Mouse (Mus musculus): ENCODE measurements at regions not wholly inside any gene's neighbourhood (a gene's known extent, or its start where the extent isn't known, plus 50 kb on each side); places are given as distances from the start of the nearest gene placed in this dataset.
A peak's percentile ranks its signal among the peaks of the same experiment; 100 is the strongest.

DNA sequence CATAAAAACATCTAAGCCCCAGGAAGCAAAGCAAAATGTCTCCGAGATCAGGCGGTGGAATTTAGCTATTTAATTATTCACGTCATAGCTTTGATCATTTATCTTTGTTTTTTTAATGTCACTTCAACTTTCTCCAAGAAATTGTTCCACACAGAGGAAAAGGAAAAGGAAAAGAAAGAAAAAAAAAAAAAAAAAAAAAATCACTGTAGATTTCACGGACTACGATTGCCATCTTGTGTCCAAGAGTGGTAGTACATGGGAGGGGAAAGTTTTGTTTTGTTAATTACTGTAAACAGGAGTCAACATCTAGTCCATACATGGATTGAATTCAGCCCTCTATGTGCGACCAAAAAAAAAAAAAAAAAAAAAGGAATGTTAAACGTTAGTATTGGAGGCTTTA lies 114.4 kb upstream of the Usp25 start:
- peak; percentile 31 for TF ChIP-seq CTCF (IDR thresholded peaks at IDR 0.05)
- ATAC-seq (no peak), DNase-seq (ENCODE audit: low read depth, low spot score) (no peak)
- ChIA-PET POLR2A (no interaction called here), CTCF (interaction anchor here (0.6 to 1.9 kb wide), 7 partner anchors 14 to 1282 kb away, joined by 3 to 6 read pairs (median 3); no protein-coding TSS in a partner anchor)
- in situ Hi-C loops (cut with MboI; ENCODE audit: low pct_unique_long_range_greater_than_20kb), result loop anchor here (10.0 kb wide), 2 partner anchors 1124 to 1224 kb away; no protein-coding TSS in a partner anchor
- H3K27me3 ChIP-seq, result peaks cover 3% of the 10 kb centered on the region

DNA sequence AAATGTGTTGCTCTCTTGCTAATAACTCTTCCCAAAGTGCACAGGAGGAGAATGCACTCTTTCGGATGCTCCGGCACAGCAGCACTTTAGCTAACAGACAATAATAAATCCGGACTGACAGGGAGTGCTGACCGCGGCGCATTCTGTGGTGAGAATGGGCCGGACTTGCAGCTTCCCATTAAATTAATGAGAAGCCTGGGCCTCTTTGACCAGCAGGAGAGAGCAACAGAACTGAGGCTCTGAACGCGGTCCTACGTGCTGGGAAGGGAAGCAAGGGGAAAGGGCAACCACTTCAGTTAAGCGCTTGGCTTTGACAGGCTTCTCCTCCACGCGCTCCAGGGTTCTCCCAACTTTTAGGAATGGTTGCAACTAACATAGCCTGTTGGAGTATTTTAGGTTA lies 117.2 kb upstream of the Usp25 start:
- peaks cover under 1% of the 10 kb centered on the region for H3K27me3 ChIP-seq
- ChIA-PET POLR2A (no interaction called here), CTCF (interaction anchor here (0.9 kb wide), 1 partner anchor 9 kb away, joined by 3 read pairs; no protein-coding TSS in a partner anchor)
- no peak for ATAC-seq
- no peak for DNase-seq (ENCODE audit: low read depth, low spot score)
- in situ Hi-C loops (cut with MboI; ENCODE audit: low pct_unique_long_range_greater_than_20kb), result loop anchor here (10.0 kb wide), 2 partner anchors 1122 to 1222 kb away; no protein-coding TSS in a partner anchor
- no peak for TF ChIP-seq CTCF (IDR thresholded peaks at IDR 0.05)

DNA sequence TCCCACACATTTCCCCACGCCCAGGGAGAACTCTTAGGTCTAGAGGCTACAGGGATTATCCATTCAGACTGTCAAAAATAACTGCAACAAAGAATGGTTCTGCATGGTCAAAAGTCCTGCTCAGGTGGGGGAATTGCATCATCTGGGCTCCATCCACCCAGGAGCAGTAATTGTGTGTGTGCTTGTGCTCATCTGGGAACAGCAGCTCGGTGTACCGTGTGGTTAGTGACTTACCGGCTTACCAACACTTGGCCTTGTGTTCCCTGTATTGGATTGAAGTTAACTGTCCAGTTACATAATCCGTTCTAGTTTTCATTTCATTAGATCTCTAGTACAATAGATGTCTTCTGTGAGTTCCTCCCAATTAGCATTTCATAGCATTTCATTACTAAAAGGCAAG lies 117.7 kb upstream of the Usp25 start:
- POLR2A ChIA-PET, result no interaction called here

DNA sequence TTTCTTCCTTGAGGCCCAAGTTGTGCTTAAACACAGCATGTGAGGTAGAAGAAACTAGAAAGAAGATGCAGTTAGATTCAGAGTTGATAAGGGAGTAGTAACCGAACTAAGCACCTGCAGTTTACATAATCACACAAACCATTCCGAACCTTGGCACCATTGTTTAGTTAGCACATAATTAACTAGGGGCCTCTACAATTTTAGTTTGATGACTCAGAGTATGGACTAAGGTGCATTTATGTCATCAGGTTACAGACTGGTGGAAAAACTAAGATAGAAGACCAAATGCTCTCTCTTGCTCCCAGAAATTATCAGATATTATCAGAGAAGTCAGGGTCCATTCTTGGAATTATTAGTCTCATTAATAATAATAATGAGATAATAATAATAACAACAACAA lies 134.9 kb upstream of the Usp25 start:
- ChIA-PET CTCF (no interaction called here), POLR2A (no interaction called here)
- TF ChIP-seq CTCF (IDR thresholded peaks at IDR 0.05), result no peak
- ATAC-seq, result no peak
- in situ Hi-C loops (cut with MboI; ENCODE audit: low pct_unique_long_range_greater_than_20kb), result no loop called here
- DNase-seq (ENCODE audit: low read depth, low spot score), result no peak
- peaks cover 3% of the 10 kb centered on the region for H3K27me3 ChIP-seq

More for the DNA sequence above, 117.7 kb upstream of the Usp25 start:
- no peak for TF ChIP-seq CTCF (IDR thresholded peaks at IDR 0.05)
- in situ Hi-C loops (cut with MboI; ENCODE audit: low pct_unique_long_range_greater_than_20kb), result loop anchor here (10.0 kb wide), 2 partner anchors 1121 to 1221 kb away; no protein-coding TSS in a partner anchor
- H3K27me3 ChIP-seq, result no peaks in the 10 kb centered on the region
- no peak for ATAC-seq
- no peak for DNase-seq (ENCODE audit: low read depth, low spot score)
- CTCF ChIA-PET, result interaction anchor here (0.9 kb wide), 1 partner anchor 9 kb away, joined by 3 read pairs; no protein-coding TSS in a partner anchor

DNA sequence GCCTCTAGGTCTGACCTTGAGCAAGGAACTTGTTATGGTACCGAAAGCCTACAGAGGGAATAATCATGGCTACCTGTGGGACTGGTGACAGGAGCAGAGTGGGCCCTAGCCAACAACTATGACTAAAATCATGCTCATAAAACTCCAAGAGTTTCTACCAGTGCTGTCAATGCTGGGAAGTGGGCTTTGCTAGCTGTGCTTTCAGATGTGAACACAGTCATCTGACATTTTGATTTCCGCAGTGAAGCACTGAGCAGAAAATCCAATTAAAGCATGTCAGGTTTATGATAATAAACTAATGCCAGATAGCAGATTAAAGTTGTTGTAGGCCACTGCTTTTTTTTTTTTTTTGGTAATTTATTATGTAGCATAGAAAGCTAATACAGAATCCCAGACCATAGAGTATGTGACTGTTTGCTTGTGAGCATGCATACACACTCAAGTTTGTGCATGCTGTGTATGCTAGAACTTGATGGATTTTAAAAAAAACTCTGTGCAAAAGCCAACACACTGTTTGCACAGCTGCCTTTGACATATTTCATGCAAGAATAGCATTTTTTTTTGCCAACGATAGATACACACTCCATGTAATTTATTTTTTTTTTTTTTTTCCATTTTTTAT lies 138.0 kb upstream of the Usp25 start:
- ChIA-PET CTCF (no interaction called here), POLR2A (no interaction called here)
- no peak for ATAC-seq
- no peaks in the 10 kb centered on the region for H3K27me3 ChIP-seq
- TF ChIP-seq CTCF (IDR thresholded peaks at IDR 0.05), result no peak
- in situ Hi-C loops (cut with MboI; ENCODE audit: low pct_unique_long_range_greater_than_20kb), result no loop called here
- DNase-seq (ENCODE audit: low read depth, low spot score), result no peak

DNA sequence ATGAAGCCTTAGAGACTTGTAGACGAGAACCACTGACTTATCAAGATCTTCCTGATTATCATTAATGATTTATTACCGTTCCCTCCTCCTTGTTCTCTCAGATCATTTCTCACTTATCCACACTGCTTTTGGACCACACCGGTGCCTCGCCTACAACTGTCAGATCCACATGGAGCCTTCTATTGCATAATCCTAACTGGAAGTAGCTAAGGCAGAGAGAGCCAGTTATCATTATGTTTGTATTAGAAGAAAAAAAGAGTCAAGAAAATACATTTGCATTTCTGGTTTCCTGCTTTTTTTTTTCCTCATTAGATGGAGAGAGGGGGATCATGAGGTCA lies 147.1 kb upstream of the Usp25 start:
- H3K27me3 ChIP-seq, result no peaks in the 10 kb centered on the region
- no peak for DNase-seq (ENCODE audit: low read depth, low spot score)
- POLR2A ChIA-PET, result no interaction called here
- ATAC-seq, result no peak
- in situ Hi-C loops (cut with MboI; ENCODE audit: low pct_unique_long_range_greater_than_20kb), result loop anchor here (10.0 kb wide), 1 partner anchor 492 kb away; the partner anchor contains the start of gene Nrip1
- CTCF ChIA-PET, result interaction anchor here (1.2 kb wide), 1 partner anchor 15 kb away, joined by 3 read pairs; no protein-coding TSS in a partner anchor
- no peak for TF ChIP-seq CTCF (IDR thresholded peaks at IDR 0.05)

DNA sequence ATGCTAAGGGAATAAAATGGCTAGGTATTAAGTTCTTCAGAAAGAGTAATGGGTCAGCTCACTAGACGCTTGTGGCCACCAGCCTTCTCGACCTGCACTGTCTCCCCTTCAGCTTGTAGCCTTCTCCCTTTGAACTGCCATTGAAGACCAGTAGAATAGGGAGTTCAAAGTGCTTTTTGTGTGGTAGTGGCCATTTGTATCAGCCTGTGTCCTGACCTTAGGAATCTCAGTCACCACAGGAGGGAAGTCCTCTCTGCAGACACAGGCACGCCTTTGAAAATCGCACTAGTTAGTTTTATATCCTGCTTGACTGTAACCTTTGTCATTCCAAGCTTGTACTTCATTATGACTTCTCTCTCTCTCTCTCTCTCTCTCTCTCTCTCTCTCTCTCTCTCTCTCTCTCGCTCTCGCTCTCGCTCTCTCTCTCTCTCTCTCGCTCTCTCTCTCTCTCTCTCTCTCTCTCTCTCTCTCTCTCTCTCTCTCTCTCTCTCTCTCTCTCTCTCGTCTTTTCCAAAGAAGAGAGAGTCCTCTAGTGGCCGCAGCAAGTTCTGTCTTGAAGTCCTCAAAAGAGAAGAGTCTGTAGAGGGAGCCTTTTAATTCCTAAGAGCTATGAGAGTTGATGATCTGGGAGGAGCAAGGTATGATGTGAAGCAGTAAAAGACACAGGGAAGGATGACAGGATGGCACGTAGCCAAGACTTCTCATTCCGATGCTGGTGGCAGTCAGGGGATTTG lies 147.6 kb upstream of the Usp25 start:
- H3K27me3 ChIP-seq, result no peaks in the 10 kb centered on the region
- TF ChIP-seq CTCF (IDR thresholded peaks at IDR 0.05), result peak; percentile 48
- ChIA-PET POLR2A (no interaction called here), CTCF (interaction anchor here (1.2 kb wide), 1 partner anchor 14 kb away, joined by 3 read pairs; no protein-coding TSS in a partner anchor)
- peak; percentile 74 for ATAC-seq
- in situ Hi-C loops (cut with MboI; ENCODE audit: low pct_unique_long_range_greater_than_20kb), result loop anchor here (10.0 kb wide), 1 partner anchor 491 kb away; the partner anchor contains the start of gene Nrip1
- DNase-seq (ENCODE audit: low read depth, low spot score), result no peak

DNA sequence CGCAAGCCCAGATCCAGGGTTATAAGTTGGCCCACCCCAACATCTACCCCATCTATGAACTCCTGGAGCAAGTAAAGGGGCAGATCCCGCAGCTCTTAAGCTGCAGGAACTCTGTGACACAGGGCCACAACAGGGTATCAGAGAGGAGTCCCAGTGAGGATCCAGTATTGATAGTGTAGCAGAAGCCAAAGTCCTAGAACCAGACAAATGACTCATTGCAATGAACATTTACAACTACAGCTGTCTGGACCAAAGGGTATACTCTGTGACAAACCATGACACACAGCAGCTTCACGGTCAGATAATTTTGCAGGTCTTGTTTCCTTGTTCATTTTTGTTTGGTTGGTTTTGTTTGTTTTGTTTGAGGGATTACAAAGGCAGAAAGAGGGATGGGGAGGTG lies 149.1 kb upstream of the Usp25 start:
- no peak for ATAC-seq

DNA sequence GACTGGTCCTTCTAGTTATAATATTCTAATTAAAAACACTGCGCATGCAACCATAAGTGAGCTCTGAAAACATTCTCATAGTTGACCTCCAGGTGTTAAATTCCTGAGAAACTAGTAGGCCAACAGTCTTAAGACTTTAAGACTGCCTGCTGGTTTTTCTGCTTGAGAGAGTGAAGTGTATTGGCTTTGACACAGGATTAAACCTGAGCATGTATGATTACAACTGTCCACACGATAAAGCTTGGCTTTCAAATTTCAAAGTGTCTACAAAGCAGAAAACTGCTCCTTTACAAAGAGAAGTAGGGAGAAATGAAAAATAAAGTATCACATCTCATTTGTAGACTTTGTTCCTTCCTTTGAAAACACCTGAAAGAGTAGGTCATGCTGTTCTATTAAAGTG lies 157.7 kb upstream of the Usp25 start:
- peaks cover 6% of the 10 kb centered on the region for H3K27me3 ChIP-seq
- POLR2A ChIA-PET, result no interaction called here
- no peak for DNase-seq (ENCODE audit: low read depth, low spot score)
- TF ChIP-seq CTCF (IDR thresholded peaks at IDR 0.05), result no peak
- in situ Hi-C loops (cut with MboI; ENCODE audit: low pct_unique_long_range_greater_than_20kb), result no loop called here
- CTCF ChIA-PET, result no interaction called here
- no peak for ATAC-seq

More for the DNA sequence above, 149.1 kb upstream of the Usp25 start:
- ChIA-PET CTCF (no interaction called here), POLR2A (no interaction called here)
- H3K27me3 ChIP-seq, result no peaks in the 10 kb centered on the region
- in situ Hi-C loops (cut with MboI; ENCODE audit: low pct_unique_long_range_greater_than_20kb), result loop anchor here (10.0 kb wide), 1 partner anchor 490 kb away; the partner anchor contains the start of gene Nrip1
- no peak for TF ChIP-seq CTCF (IDR thresholded peaks at IDR 0.05)
- no peak for DNase-seq (ENCODE audit: low read depth, low spot score)

DNA sequence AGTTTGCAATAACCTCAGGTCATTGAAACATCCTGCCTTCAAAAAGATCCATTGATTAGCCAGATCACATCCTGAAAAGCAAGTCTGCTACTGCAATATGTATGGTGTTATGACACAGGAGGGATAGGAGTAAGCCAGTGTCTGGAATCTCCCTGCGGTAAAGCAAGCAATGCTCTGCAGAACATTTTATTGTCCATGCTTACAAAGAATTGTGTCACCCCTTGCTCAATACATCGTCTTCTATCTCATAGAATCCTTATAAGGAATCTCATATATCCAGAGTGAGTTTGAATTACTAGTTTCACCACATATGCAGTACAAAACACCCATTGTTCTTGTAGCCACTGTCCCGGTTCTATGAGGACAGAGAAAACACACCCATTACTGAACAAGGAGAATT lies 162.1 kb upstream of the Usp25 start:
- POLR2A ChIA-PET, result no interaction called here

DNA sequence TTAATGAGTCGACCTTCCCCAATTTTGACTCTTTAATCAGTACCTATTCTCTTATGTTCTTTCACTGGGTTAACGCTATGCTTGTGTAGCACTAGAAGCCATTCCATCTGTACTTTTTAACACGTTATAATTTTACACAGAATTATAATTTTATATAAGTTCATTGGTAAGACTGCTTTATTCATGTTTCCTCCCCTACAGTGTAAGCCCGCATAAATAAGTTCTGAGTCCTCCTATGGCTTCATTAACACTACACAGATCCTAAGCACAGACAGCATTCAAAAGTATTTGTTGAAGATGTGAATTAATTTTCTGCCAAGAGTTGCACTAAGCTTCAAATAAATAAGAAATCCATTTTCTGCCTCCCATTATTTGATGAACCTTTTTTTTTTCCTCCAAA lies 176.1 kb upstream of the Usp25 start:
- POLR2A ChIA-PET, result no interaction called here
- ATAC-seq, result no peak

More for the DNA sequence above, 162.1 kb upstream of the Usp25 start:
- in situ Hi-C loops (cut with MboI; ENCODE audit: low pct_unique_long_range_greater_than_20kb), result no loop called here
- no peak for TF ChIP-seq CTCF (IDR thresholded peaks at IDR 0.05)
- DNase-seq (ENCODE audit: low read depth, low spot score) (no peak), ATAC-seq (no peak)
- peaks cover 13% of the 10 kb centered on the region for H3K27me3 ChIP-seq
- CTCF ChIA-PET, result interaction anchor here (0.7 kb wide), 1 partner anchor 15 kb away, joined by 3 read pairs; no protein-coding TSS in a partner anchor

More for the DNA sequence above, 176.1 kb upstream of the Usp25 start:
- in situ Hi-C loops (cut with MboI; ENCODE audit: low pct_unique_long_range_greater_than_20kb), result no loop called here
- CTCF ChIA-PET, result no interaction called here
- TF ChIP-seq CTCF (IDR thresholded peaks at IDR 0.05), result no peak
- DNase-seq (ENCODE audit: low read depth, low spot score), result no peak
- peaks cover 4% of the 10 kb centered on the region for H3K27me3 ChIP-seq

Measured in Patski (cell line).